15 mouse cellular contexts compared by ENCODE assay signal in the genomic region with DNA sequence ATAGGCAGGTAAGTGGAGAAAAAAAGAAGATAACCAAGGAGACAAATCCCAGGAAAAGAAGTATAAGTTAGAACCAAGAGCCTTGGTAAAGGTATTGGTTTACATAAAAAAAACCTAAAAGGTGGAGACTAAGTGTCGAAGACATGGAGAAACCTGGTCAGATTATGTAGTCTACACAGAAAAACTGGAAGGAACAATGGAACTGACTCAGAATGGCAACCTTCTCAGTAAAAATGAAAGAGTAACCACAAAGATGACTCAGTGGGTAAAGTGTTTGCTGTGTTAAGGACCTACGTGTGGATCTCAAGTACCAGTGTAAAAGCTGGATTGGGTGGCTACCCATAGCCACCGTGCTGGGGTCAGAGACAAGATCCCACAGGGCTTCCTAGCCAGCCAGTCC.
"Had no signal": no experiment of that assay in that cellular context is flagged by ENCODE, and none has a peak within 500 bp of the region (broad histone marks: within the 10 kb centered on the region; RNA-seq: fewer than 3 reads in every experiment).

No protein-coding gene starts in this region.

- H3K4me1 ChIP-seq: lung, embryonic 15.5 days; midbrain, embryonic 10.5 days; midbrain, embryonic 12.5 days; neural tube, embryonic 12.5 days; stomach, embryonic 15.5 days had no signal

- H3K4me2 ChIP-seq: lung, embryonic 15.5 days; midbrain, embryonic 12.5 days; neural tube, embryonic 12.5 days; stomach, embryonic 15.5 days had no signal

- H3K27me3 ChIP-seq: lung, embryonic 15.5 days; midbrain, embryonic 12.5 days; neural tube, embryonic 12.5 days; stomach, embryonic 15.5 days had no signal

- H3K27ac ChIP-seq: liver, embryonic 14.5 days; lung, embryonic 15.5 days; midbrain, embryonic 10.5 days; midbrain, embryonic 12.5 days; neural tube, embryonic 12.5 days; stomach, embryonic 15.5 days; stomach, postnatal 0 days had no signal

- DNase-seq: lung, adult 2 months; lung, postnatal 10 days; lung, postnatal 4 days; midbrain, embryonic 14.5 days; right cerebral cortex, postnatal 14 days; thymus, adult 2 months; thymus, postnatal 25 days; thymus, postnatal 4 days had no signal

- H3K4me3 ChIP-seq: lung, embryonic 15.5 days; midbrain, embryonic 10.5 days; midbrain, embryonic 12.5 days; neural tube, embryonic 12.5 days; stomach, embryonic 15.5 days had no signal

- H3K9me3 ChIP-seq: lung, embryonic 15.5 days; midbrain, embryonic 10.5 days; midbrain, embryonic 12.5 days; neural tube, embryonic 12.5 days; stomach, embryonic 15.5 days had no signal

- H3K9ac ChIP-seq: liver, embryonic 14.5 days; lung, embryonic 15.5 days; midbrain, embryonic 12.5 days; neural tube, embryonic 12.5 days; stomach, embryonic 15.5 days had no signal
